Mouse (Mus musculus) intestine, postnatal 0 days (tissue): ENCODE data around the gene Akp3. TPM values are rescaled to one million over a fixed set of nuclear protein-coding genes. Genes with fewer than 3 reads are reported as not detected.
A peak's percentile ranks its signal among the peaks of the same experiment; 100 is the strongest.

Source experiments
- ATAC-seq: fragments of 200-750 bp; cut with Nextera tagmentation; 2 replicates; pipeline ENCODE4 v1.8.0; 2017; ENCODE audit warnings: mild to moderate bottlenecking, moderate TSS enrichment, moderate library complexity
- H3K27ac ChIP-seq: fragments of 300-500 bp; sonication (generic); 2 replicates; pipeline ENCODE4 v1.5.1; 2014; ENCODE audit warnings: mild to moderate bottlenecking, low read depth, low read length, moderate library complexity
- H3K27me3 ChIP-seq: fragments of 300-500 bp; sonication (generic); replicated peaks from 2 replicates; pipeline ENCODE4 v1.6.1; 2014; ENCODE audit warnings: low read length, mixed read lengths; ENCODE audit not compliant: control insufficient read depth, insufficient read depth
- H3K36me3 ChIP-seq: fragments of 300-500 bp; sonication (generic); 2 replicates; pipeline ENCODE4 v1.6.1; 2014; ENCODE audit warnings: mild to moderate bottlenecking, moderate library complexity; ENCODE audit not compliant: control insufficient read depth, insufficient read depth
- H3K4me1 ChIP-seq: fragments of 300-500 bp; sonication (generic); replicated peaks from 2 replicates; pipeline ENCODE4 v1.6.1; 2014; ENCODE audit warnings: antibody characterized with exemption, low read length, mixed read lengths; ENCODE audit not compliant: control insufficient read depth, insufficient read depth
- H3K4me2 ChIP-seq: fragments of 300-500 bp; sonication (generic); replicated peaks from 2 replicates; pipeline ENCODE4 v1.6.1; 2014; ENCODE audit warnings: low read depth, mild to moderate bottlenecking, moderate library complexity
- H3K4me3 ChIP-seq: fragments of 300-500 bp; sonication (generic); 2 replicates; pipeline ENCODE4 v1.5.1; 2014; ENCODE audit warnings: low read depth, low read length
- H3K9ac ChIP-seq: fragments of 300-500 bp; sonication (generic); 2 replicates; pipeline ENCODE4 v1.6.1; 2014; ENCODE audit warnings: mild to moderate bottlenecking, low read depth, low read length
- H3K9me3 ChIP-seq: fragments of 300-500 bp; sonication (generic); 2 replicates; pipeline ENCODE4 v1.6.1; 2016; ENCODE audit warnings: mixed run types; ENCODE audit not compliant: control insufficient read depth
- CTCF ChIP-seq: sonication (generic); IDR thresholded peaks from 2 replicates; pipeline ENCODE4 v1.5.1; 2016; ENCODE audit warnings: low read depth, mild to moderate bottlenecking, control low read depth, antibody characterized with exemption, moderate library complexity
- WGBS: fragments of 180-500 bp; shearing (Covaris S2); extraction: QIAGEN DNeasy Blood & Tissue Kit; methylation state at CpG from one replicate; pipeline ENCODE4 v1.1.7; 2014; 5-methylcytosine and 5-hydroxymethylcytosine counted together
- polyA plus RNA-seq: library from polyadenylated mRNA; unstranded; fragments of >200 nt; fragmentation: Nextera tagmentation; extraction: Ambion mirVana; gene quantifications from 2 replicates; pipeline ENCODE4 v1.2.1, GENCODE M21; 2015

Akp3 gene
- polyA plus RNA-seq, 1 experiment from 2014 or later = 3.6 TPM

- Histone ChIP-seq H3K9ac (no peak overlapping the region), H3K36me3 (peaks cover 13% of the 10 kb centered on the region), H3K27ac (no peak overlapping the region), H3K4me1 (no peaks in the 10 kb centered on the region), H3K27me3 (no peaks in the 10 kb centered on the region), H3K4me3 (no peak overlapping the region), H3K9me3 (no peaks in the 10 kb centered on the region), H3K4me2 (peak overlapping the region; percentile 61)
- TF ChIP-seq CTCF = peak; percentile 94
- peak; percentile 44 for ATAC-seq
- 21% methylated on average over 30 of the region's 30 CpGs for WGBS
Measured at GRCm38 (mm10) chr1:87098358-87098975, 26.3 kb upstream of the Akp3 start.

- H3K9me3 ChIP-seq = no peaks in the 10 kb centered on the region
Measured at GRCm38 (mm10) chr1:87101411-87101810, 23.4 kb upstream of the Akp3 start, which contains the start of gene Alpi. Gene Alpi, minus strand, starts transcription at chr1:87101606.

GRCm38 (mm10) chr1:87102114-87102513 is 22.7 kb upstream of the Akp3 start:
- H3K27ac ChIP-seq = peak overlapping the region; percentile 92
- peak; percentile 64 for ATAC-seq
- no peaks in the 10 kb centered on the region for H3K4me1 ChIP-seq
- no peaks in the 10 kb centered on the region for H3K9me3 ChIP-seq
- H3K4me2 ChIP-seq = peak overlapping the region; percentile 61
- no peak overlapping the region for H3K4me3 ChIP-seq
- 50% methylated on average over 3 of the region's 3 CpGs for WGBS
- H3K36me3 ChIP-seq = peaks cover 13% of the 10 kb centered on the region
- H3K27me3 ChIP-seq = no peaks in the 10 kb centered on the region
- TF ChIP-seq CTCF = no peak
- H3K9ac ChIP-seq = peak overlapping the region; percentile 11; the same call in 1 of the 2 replicates

More at GRCm38 (mm10) chr1:87101411-87101810, 23.4 kb upstream of the Akp3 start, which contains the start of gene Alpi:
- whole genome bisulfite sequencing = 48% methylated on average over 1 of the region's 1 CpGs
- Histone ChIP-seq H3K4me1 (no peaks in the 10 kb centered on the region), H3K4me2 (peak within 1 kb of the TSS; percentile 61), H3K4me3 (peak within 1 kb of the TSS; percentile 35), H3K36me3 (peaks cover 13% of the 10 kb centered on the region), H3K9ac (peak within 1 kb of the TSS; percentile 50), H3K27ac (peak within 1 kb of the TSS; percentile 92), H3K27me3 (no peaks in the 10 kb centered on the region)
- TF ChIP-seq CTCF = no peak
- ATAC-seq = peak; percentile 78

GRCm38 (mm10) chr1:87103936-87104335 is 20.8 kb upstream of the Akp3 start:
- Histone ChIP-seq H3K9me3 (no peaks in the 10 kb centered on the region), H3K4me1 (no peaks in the 10 kb centered on the region), H3K4me2 (no peak overlapping the region), H3K9ac (no peak overlapping the region), H3K27ac (no peak overlapping the region), H3K4me3 (no peak overlapping the region), H3K36me3 (peaks cover 6% of the 10 kb centered on the region), H3K27me3 (no peaks in the 10 kb centered on the region)
- ATAC-seq = no peak
- 93% methylated on average over 1 of the region's 1 CpGs for WGBS
- TF ChIP-seq CTCF = no peak

GRCm38 (mm10) chr1:87106536-87106935 is 18.2 kb upstream of the Akp3 start:
- H3K27ac ChIP-seq = no peak overlapping the region
- ATAC-seq = no peak
- H3K9ac ChIP-seq = no peak overlapping the region
- no peak overlapping the region for H3K4me3 ChIP-seq
- no peaks in the 10 kb centered on the region for H3K4me1 ChIP-seq
- H3K9me3 ChIP-seq = no peaks in the 10 kb centered on the region
- no peaks in the 10 kb centered on the region for H3K27me3 ChIP-seq
- H3K4me2 ChIP-seq = no peak overlapping the region
- H3K36me3 ChIP-seq = no peaks in the 10 kb centered on the region
- no peak for TF ChIP-seq CTCF
- WGBS = 75% methylated on average over 8 of the region's 8 CpGs

- 64% methylated on average over 4 of the region's 4 CpGs for WGBS
Measured at GRCm38 (mm10) chr1:87108564-87108963, 16.2 kb upstream of the Akp3 start.

More at GRCm38 (mm10) chr1:87108564-87108963, 16.2 kb upstream of the Akp3 start:
- Histone ChIP-seq H3K27me3 (no peaks in the 10 kb centered on the region), H3K4me3 (no peak overlapping the region), H3K4me2 (no peak overlapping the region), H3K4me1 (no peaks in the 10 kb centered on the region), H3K27ac (peak overlapping the region; percentile 83), H3K36me3 (no peaks in the 10 kb centered on the region), H3K9me3 (no peaks in the 10 kb centered on the region), H3K9ac (no peak overlapping the region)
- no peak for TF ChIP-seq CTCF
- ATAC-seq = peak; percentile 84
